Mouse (Mus musculus) myocyte (in vitro differentiated cells): ENCODE results near the gene Il10. TPM values are rescaled to one million over a fixed set of nuclear protein-coding genes. Genes with fewer than 3 reads are reported as not detected.

Source experiments
- H3K27me3 ChIP-seq: one replicate; pipeline ENCODE4 v1.6.1; 2011; ENCODE audit not compliant: control insufficient read depth, insufficient read depth, insufficient read length
- H3K36me3 ChIP-seq: one replicate; pipeline ENCODE4 v1.6.1; 2011; ENCODE audit not compliant: control insufficient read depth, insufficient read depth
- H3K4me2 ChIP-seq: one replicate; pipeline ENCODE4 v1.6.1; 2011; ENCODE audit warnings: low read depth, control low read depth
- H3K4me3 ChIP-seq: one replicate; pipeline ENCODE4 v1.5.1; 2011; ENCODE audit warnings: mild to moderate bottlenecking, control low read depth, moderate library complexity
- H3K79me2 ChIP-seq: one replicate; pipeline ENCODE4 v1.6.1; 2011; ENCODE audit not compliant: control insufficient read depth, insufficient read depth
- H3ac ChIP-seq: one replicate; pipeline ENCODE4 v1.6.1; 2011; ENCODE audit not compliant: control insufficient read depth, insufficient read length
- CEBPB ChIP-seq: IDR thresholded peaks from 2 replicates; pipeline ENCODE4 v1.6.1; 2011; ENCODE audit warnings: mild to moderate bottlenecking, moderate library complexity; ENCODE audit not compliant: poor library complexity, insufficient read depth, severe bottlenecking
- E2F4 ChIP-seq: IDR thresholded peaks from one replicate; pipeline ENCODE4 v1.6.1; 2011; ENCODE audit warnings: mild to moderate bottlenecking, control low read depth, moderate library complexity; ENCODE audit not compliant: insufficient read depth
- MAX ChIP-seq: IDR thresholded peaks from one replicate; pipeline ENCODE4 v1.6.1; 2011; ENCODE audit warnings: low read depth, mild to moderate bottlenecking, control low read depth
- MYOD1 ChIP-seq, 3 experiments: IDR thresholded peaks; one replicate each; pipeline ENCODE4 v1.6.1; 2011; ENCODE audit warnings: control low read depth in 2 of 3, low read depth in 2 of 3, mild to moderate bottlenecking in 2 of 3, moderate library complexity in 1 of 3; ENCODE audit not compliant: insufficient read length in 2 of 3, control insufficient read depth in 1 of 3
- MYOG ChIP-seq, 3 experiments: IDR thresholded peaks; one replicate each; pipeline ENCODE4 v1.6.1; 2011; ENCODE audit warnings: control low read depth in 2 of 3, low read depth in 2 of 3, mild to moderate bottlenecking in 2 of 3; ENCODE audit not compliant: insufficient read length in 2 of 3, control insufficient read depth in 1 of 3, insufficient read depth in 1 of 3
- POLR2A ChIP-seq: IDR thresholded peaks from one replicate; pipeline ENCODE4 v1.6.1; 2011; ENCODE audit warnings: low read depth, mild to moderate bottlenecking, control low read depth, moderate library complexity; ENCODE audit not compliant: insufficient read length
- POLR2AphosphoS2 ChIP-seq: IDR thresholded peaks from one replicate; pipeline ENCODE4 v1.6.1; 2011; ENCODE audit warnings: low read depth, control low read depth; ENCODE audit not compliant: insufficient read length
- REST ChIP-seq: IDR thresholded peaks from one replicate; pipeline ENCODE4 v1.6.1; 2011; ENCODE audit warnings: mild to moderate bottlenecking, control low read depth, moderate library complexity; ENCODE audit not compliant: insufficient read depth, insufficient read length
- SRF ChIP-seq: IDR thresholded peaks from one replicate; pipeline ENCODE4 v1.6.1; 2011; ENCODE audit warnings: low read depth; ENCODE audit not compliant: control insufficient read depth, insufficient read length
- TCF12 ChIP-seq: IDR thresholded peaks from one replicate; pipeline ENCODE4 v1.6.1; 2011; ENCODE audit warnings: mild to moderate bottlenecking, control low read depth; ENCODE audit not compliant: poor library complexity, insufficient read depth, severe bottlenecking
- TCF3 ChIP-seq: IDR thresholded peaks from one replicate; pipeline ENCODE4 v1.6.1; 2011; ENCODE audit warnings: low read depth, control low read depth; ENCODE audit not compliant: insufficient read length
- USF1 ChIP-seq: IDR thresholded peaks from one replicate; pipeline ENCODE4 v1.6.1; 2011; ENCODE audit warnings: low read depth, mild to moderate bottlenecking, control low read depth, moderate library complexity
- polyA plus RNA-seq: library from polyadenylated mRNA; unstranded; fragments of >200 nt; fragmentation: generic; extraction: Trizol; gene quantifications from one replicate; pipeline ENCODE4 v1.2.1, GENCODE M21; 2012; ENCODE audit warnings: missing spikeins

Gene Il10
- polyA plus RNA-seq, 1 experiment = not detected

DNA sequence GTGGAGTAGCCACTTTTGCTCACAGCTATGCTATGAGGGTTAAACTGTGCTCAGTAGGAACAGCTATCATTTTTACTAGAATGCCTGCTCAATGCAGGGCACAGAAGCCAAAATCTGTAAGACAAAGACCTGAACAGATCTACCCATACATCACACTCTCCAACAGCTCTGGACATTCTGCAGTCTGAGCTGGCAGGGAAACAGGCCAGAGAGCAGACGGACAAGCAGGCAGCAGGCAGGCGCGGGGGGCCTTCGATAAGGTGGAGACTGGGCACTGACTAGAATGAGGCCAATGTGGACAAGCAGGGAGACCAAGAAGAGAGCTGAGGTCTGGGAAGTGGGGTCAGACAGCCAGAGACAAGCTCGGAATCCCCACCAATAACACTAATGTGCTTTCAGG, 40.2 kb downstream of the Il10 start:
- Histone ChIP-seq H3K79me2 (peaks cover 51% of the 10 kb centered on the region), H3K4me2 (peak overlapping the region; percentile 40), H3K27me3 (no peaks in the 10 kb centered on the region), H3ac (no peak overlapping the region), H3K4me3 (no peak overlapping the region), H3K36me3 (peaks cover 21% of the 10 kb centered on the region)
- no peak for TF ChIP-seq REST
- no peak for TF ChIP-seq TCF3
- no peak for TF ChIP-seq CEBPB
- TF ChIP-seq E2F4 = no peak
- no peak for TF ChIP-seq TCF12
- no peak for TF ChIP-seq MAX
- no peak for TF ChIP-seq POLR2AphosphoS2
- no peak for TF ChIP-seq USF1
- TF ChIP-seq SRF = no peak

DNA sequence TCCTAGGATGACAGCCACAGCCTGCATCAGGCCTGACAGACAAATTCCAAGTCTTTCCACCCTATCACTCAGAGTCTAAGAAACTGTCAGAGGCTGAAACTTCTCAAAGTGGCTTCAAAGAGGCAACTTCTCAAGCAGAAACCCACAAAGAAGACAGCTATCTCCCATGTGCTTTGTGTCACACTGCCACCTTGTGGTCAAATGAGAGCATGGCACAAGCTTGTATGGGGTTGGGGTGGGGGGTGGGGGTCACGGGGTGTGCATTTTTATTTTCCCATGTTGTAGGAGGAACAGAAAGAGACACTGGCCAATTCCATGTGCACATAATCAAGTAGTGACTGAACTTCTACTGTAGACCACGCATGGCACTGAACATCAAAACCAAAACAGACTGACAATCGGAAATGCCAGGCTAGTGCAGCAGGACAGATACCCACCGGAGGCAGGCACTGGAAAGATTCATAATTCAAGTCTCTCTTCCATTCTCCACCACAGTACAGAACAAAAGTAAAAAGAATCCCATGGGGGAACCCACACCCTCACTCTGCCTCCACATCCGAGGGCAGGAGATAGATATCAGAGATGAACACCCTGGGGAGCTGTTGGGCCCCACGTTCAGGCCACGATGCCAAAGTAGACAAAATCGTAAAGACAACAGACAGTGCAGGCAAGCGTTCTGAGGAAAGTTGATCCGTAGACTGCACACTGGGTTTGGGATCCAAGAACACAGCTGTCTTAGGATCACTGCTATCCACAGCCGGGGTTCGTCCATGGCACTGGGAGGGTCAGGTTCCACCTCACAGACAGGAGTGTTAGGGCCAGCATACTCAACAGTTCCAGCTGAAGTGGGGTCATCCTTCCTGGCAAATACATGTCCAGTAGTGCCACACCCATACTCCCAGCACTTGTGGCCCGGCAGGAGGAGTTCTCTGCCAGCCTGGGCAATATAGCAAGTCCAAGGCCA, 40.9 kb downstream of the Il10 start:
- H3K4me3 ChIP-seq = no peak overlapping the region
- TF ChIP-seq MYOD1 (IDR thresholded peaks at IDR 0.05; ENCODE audit: control insufficient read depth in 1 of 3, insufficient read length in 2 of 3, low read depth in 2 of 3) (peak in 2 of 3 experiments; percentile 67 to 76), TCF3 (peak; percentile 12), MAX (no peak), SRF (no peak), POLR2AphosphoS2 (no peak), MYOG (IDR thresholded peaks at IDR 0.05; ENCODE audit: control insufficient read depth in 1 of 3, insufficient read depth in 1 of 3, insufficient read length in 2 of 3, low read depth in 2 of 3) (peak in 2 of 3 experiments; percentile 66 to 85), USF1 (no peak), POLR2A (no peak), E2F4 (no peak), CEBPB (no peak), REST (no peak)
- H3ac ChIP-seq = no peak overlapping the region
- no peaks in the 10 kb centered on the region for H3K27me3 ChIP-seq
- H3K36me3 ChIP-seq = peaks cover 15% of the 10 kb centered on the region
- peaks cover 56% of the 10 kb centered on the region for H3K79me2 ChIP-seq
- peak overlapping the region; percentile 48 for H3K4me2 ChIP-seq

DNA sequence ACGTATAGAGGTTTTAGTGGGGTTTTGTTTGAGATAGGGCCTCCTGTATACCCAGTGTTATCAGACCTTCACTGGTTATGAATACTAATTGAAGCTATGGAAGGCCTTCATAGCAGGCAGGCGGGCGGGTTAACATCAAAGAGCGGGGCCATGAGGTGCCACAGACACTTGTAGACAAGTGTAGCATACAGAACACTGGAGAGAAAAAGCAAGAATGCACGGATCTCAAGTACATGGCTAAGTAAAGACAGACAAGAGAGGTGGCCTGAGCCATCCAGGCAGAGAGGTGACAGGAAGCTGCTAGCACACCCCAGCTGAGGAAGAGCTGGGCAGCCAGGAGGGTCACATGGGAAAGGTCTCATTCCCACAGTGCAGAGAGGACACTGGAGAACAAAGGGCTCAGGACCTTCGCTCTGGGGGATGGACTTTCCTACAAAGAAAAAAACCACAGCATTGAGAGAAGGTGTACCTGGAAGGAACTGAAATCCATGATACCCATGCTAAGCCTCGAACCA, 42.2 kb downstream of the Il10 start:
- Histone ChIP-seq H3K36me3 (peaks cover 4% of the 10 kb centered on the region), H3ac (no peak overlapping the region), H3K79me2 (peaks cover 64% of the 10 kb centered on the region), H3K4me3 (no peak overlapping the region), H3K27me3 (no peaks in the 10 kb centered on the region), H3K4me2 (peak overlapping the region; percentile 42)
- TF ChIP-seq TCF12 (no peak), TCF3 (no peak), MAX (no peak), SRF (no peak)

DNA sequence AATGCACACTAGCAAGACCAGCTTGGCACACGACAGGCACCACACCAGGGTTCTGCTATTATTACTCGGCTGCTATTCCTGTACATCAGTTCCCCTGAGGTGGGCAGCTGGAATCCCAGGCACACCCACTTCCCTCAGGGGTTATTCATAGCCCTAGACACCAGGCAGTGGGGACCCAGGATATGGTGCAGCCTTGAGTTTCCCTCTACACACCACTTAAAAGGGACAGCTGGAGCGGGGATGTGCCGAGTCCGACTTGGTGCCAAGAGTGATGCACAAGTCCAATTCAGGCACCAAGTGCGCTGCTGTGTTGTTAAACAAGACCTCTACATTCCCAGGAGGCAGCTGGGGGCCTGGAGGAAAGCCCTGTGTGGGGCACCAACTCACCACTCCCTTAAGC, 43.2 kb downstream of the Il10 start:
- H3K36me3 ChIP-seq = no peaks in the 10 kb centered on the region
- no peaks in the 10 kb centered on the region for H3K27me3 ChIP-seq
- H3K4me2 ChIP-seq = peak overlapping the region; percentile 42

DNA sequence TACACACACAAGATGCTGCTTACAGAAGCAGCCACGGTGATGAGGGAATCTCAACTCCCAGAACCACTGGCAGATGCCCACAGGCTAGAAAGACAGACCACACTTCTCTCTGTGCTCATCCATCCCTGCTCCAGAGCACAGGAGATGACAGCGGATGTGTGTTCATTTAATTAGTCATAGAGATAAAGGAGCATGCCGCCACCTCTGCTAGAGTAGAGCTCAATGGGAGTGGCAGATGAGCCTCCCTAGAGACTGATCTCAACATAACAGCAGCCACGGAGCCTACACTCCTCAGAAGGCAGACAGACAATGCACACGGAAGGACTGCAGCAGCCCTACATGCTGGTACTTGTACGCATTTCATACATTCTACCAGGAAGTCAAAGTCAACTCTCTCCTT, 44.6 kb downstream of the Il10 start:
- TF ChIP-seq MYOG (IDR thresholded peaks at IDR 0.05; ENCODE audit: control insufficient read depth in 1 of 3, insufficient read depth in 1 of 3, insufficient read length in 2 of 3, low read depth in 2 of 3) = no peak
- no peak for TF ChIP-seq MYOD1 (IDR thresholded peaks at IDR 0.05; ENCODE audit: control insufficient read depth in 1 of 3, insufficient read length in 2 of 3, low read depth in 2 of 3)
- no peak for TF ChIP-seq REST
- TF ChIP-seq MAX = no peak
- no peak for TF ChIP-seq SRF
- TF ChIP-seq USF1 = no peak
- no peak for TF ChIP-seq CEBPB
- no peak for TF ChIP-seq POLR2AphosphoS2
- TF ChIP-seq TCF12 = no peak
- no peak for TF ChIP-seq E2F4
- Histone ChIP-seq H3K27me3 (no peaks in the 10 kb centered on the region), H3K4me2 (no peak overlapping the region), H3K36me3 (no peaks in the 10 kb centered on the region), H3K79me2 (peaks cover 76% of the 10 kb centered on the region), H3ac (no peak overlapping the region), H3K4me3 (no peak overlapping the region)

More for the DNA sequence above, 43.2 kb downstream of the Il10 start:
- Histone ChIP-seq H3K79me2 (peaks cover 75% of the 10 kb centered on the region), H3K4me3 (no peak overlapping the region), H3ac (no peak overlapping the region)
- peak; percentile 62 to 95 (median 72) for TF ChIP-seq MYOG (IDR thresholded peaks at IDR 0.05; ENCODE audit: control insufficient read depth in 1 of 3, insufficient read depth in 1 of 3, insufficient read length in 2 of 3, low read depth in 2 of 3)
- TF ChIP-seq MYOD1 (IDR thresholded peaks at IDR 0.05; ENCODE audit: control insufficient read depth in 1 of 3, insufficient read length in 2 of 3, low read depth in 2 of 3) = peak in 2 of 3 experiments; percentile 78 to 87
- no peak for TF ChIP-seq MAX
- TF ChIP-seq USF1 = no peak
- TF ChIP-seq POLR2A = no peak
- peak; percentile 53 for TF ChIP-seq TCF3
- TF ChIP-seq TCF12 = peak; percentile 79
